Mouse (Mus musculus): ENCODE measurements around the gene 1600012H06Rik. TPM values are rescaled to one million over a fixed set of nuclear protein-coding genes. Genes with fewer than 3 reads are reported as not detected.
"Not testable (repeated sequence)": the region's sequence is repeated elsewhere in the genome, so short reads cannot be mapped to it uniquely, and the experiment has no call there.

Gene 1600012H06Rik
- polyA plus RNA-seq (2015; fragmentation: Nextera tagmentation; extraction: Ambion mirVana), result 28.0 and 28.9 TPM in 2 replicates

- WGBS, result under 1% methylated on average over 54 of the region's 54 CpGs
- Histone ChIP-seq H3K9me3 (ENCODE audit: control insufficient read depth, low read length) (no peaks in the 10 kb centered on the region), H3K9ac (ENCODE audit: low read depth, low read length) (peak within 1 kb of the TSS; percentile 87), H3K27me3 (replicated peaks; ENCODE audit: control insufficient read depth, insufficient read depth, low read length) (no peaks in the 10 kb centered on the region), H3K4me2 (ENCODE audit: low read length) (peak within 1 kb of the TSS; percentile 80), H3K4me1 (ENCODE audit: control insufficient read depth, insufficient read depth, low read depth, low read length) (peaks cover 16% of the 10 kb centered on the region), H3K27ac (ENCODE audit: low read depth, low read length) (peak within 1 kb of the TSS; percentile 86), H3K4me3 (ENCODE audit: low read length) (peak within 1 kb of the TSS; percentile 81), H3K36me3 (ENCODE audit: control insufficient read depth, insufficient read depth, low read length) (peaks cover 5% of the 10 kb centered on the region)
- peak; percentile 99 for ATAC-seq
These were observed at the start of gene 1600012H06Rik, which contains the start of gene Wdr27 for GRCm38 (mm10) chr17:14943009-14943728. TSS of gene 1600012H06Rik (plus strand) at chr17:14943184. TSS of gene Wdr27 (minus strand) at chr17:14943158.

GRCm38 (mm10) chr17:14895058-14895457 is 47.9 kb upstream of the 1600012H06Rik start:
- not testable (repeated sequence) for H3K9ac ChIP-seq (ENCODE audit: low read depth, low read length); H3K36me3 ChIP-seq (ENCODE audit: control insufficient read depth, insufficient read depth, low read length); H3K4me3 ChIP-seq (ENCODE audit: low read length); H3K9me3 ChIP-seq (ENCODE audit: control insufficient read depth, low read length); H3K4me2 ChIP-seq (ENCODE audit: low read length); H3K4me1 ChIP-seq (ENCODE audit: control insufficient read depth, insufficient read depth, low read depth, low read length); ATAC-seq; H3K27me3 ChIP-seq (replicated peaks; ENCODE audit: control insufficient read depth, insufficient read depth, low read length); H3K27ac ChIP-seq (ENCODE audit: low read depth, low read length)

- H3K36me3 ChIP-seq (ENCODE audit: control insufficient read depth, insufficient read depth, low read length), result no peaks in the 10 kb centered on the region
- ATAC-seq, result no peak
- WGBS, result 96% methylated on average over 1 of the region's 1 CpGs
- no peaks in the 10 kb centered on the region for H3K4me1 ChIP-seq (ENCODE audit: control insufficient read depth, insufficient read depth, low read depth, low read length)
- H3K27ac ChIP-seq (ENCODE audit: low read depth, low read length), result no peak overlapping the region
- H3K9me3 ChIP-seq (ENCODE audit: control insufficient read depth, low read length), result no peaks in the 10 kb centered on the region
- no peak overlapping the region for H3K4me2 ChIP-seq (ENCODE audit: low read length)
- no peak overlapping the region for H3K9ac ChIP-seq (ENCODE audit: low read depth, low read length)
- no peak overlapping the region for H3K4me3 ChIP-seq (ENCODE audit: low read length)
- H3K27me3 ChIP-seq (replicated peaks; ENCODE audit: control insufficient read depth, insufficient read depth, low read length), result no peaks in the 10 kb centered on the region
These were observed 44.0 kb upstream of the 1600012H06Rik start for GRCm38 (mm10) chr17:14898972-14899371.

- H3K9ac ChIP-seq (ENCODE audit: low read depth, low read length), result no peak overlapping the region
- H3K4me1 ChIP-seq (ENCODE audit: control insufficient read depth, insufficient read depth, low read depth, low read length), result no peaks in the 10 kb centered on the region
These were observed 39.8 kb upstream of the 1600012H06Rik start for GRCm38 (mm10) chr17:14903212-14903611.

GRCm38 (mm10) chr17:14904206-14904605 is 38.8 kb upstream of the 1600012H06Rik start:
- no peak overlapping the region for H3K4me3 ChIP-seq (ENCODE audit: low read length)
- WGBS, result 90% methylated on average over 6 of the region's 6 CpGs
- H3K4me2 ChIP-seq (ENCODE audit: low read length), result no peak overlapping the region
- H3K4me1 ChIP-seq (ENCODE audit: control insufficient read depth, insufficient read depth, low read depth, low read length), result no peaks in the 10 kb centered on the region
- no peak overlapping the region for H3K27ac ChIP-seq (ENCODE audit: low read depth, low read length)
- no peaks in the 10 kb centered on the region for H3K27me3 ChIP-seq (replicated peaks; ENCODE audit: control insufficient read depth, insufficient read depth, low read length)
- H3K36me3 ChIP-seq (ENCODE audit: control insufficient read depth, insufficient read depth, low read length), result no peaks in the 10 kb centered on the region
- no peaks in the 10 kb centered on the region for H3K9me3 ChIP-seq (ENCODE audit: control insufficient read depth, low read length)
- ATAC-seq, result no peak
- no peak overlapping the region for H3K9ac ChIP-seq (ENCODE audit: low read depth, low read length)

More at GRCm38 (mm10) chr17:14903212-14903611, 39.8 kb upstream of the 1600012H06Rik start:
- no peaks in the 10 kb centered on the region for H3K36me3 ChIP-seq (ENCODE audit: control insufficient read depth, insufficient read depth, low read length)
- no peak overlapping the region for H3K4me3 ChIP-seq (ENCODE audit: low read length)
- H3K27me3 ChIP-seq (replicated peaks; ENCODE audit: control insufficient read depth, insufficient read depth, low read length), result no peaks in the 10 kb centered on the region
- no peaks in the 10 kb centered on the region for H3K9me3 ChIP-seq (ENCODE audit: control insufficient read depth, low read length)
- no peak overlapping the region for H3K27ac ChIP-seq (ENCODE audit: low read depth, low read length)
- no peak for ATAC-seq
- 92% methylated on average over 3 of the region's 3 CpGs for WGBS
- no peak overlapping the region for H3K4me2 ChIP-seq (ENCODE audit: low read length)

GRCm38 (mm10) chr17:14904637-14905265 is 38.2 kb upstream of the 1600012H06Rik start:
- 52% methylated on average over 7 of the region's 7 CpGs for WGBS
- Histone ChIP-seq H3K27ac (ENCODE audit: low read depth, low read length) (no peak overlapping the region), H3K27me3 (replicated peaks; ENCODE audit: control insufficient read depth, insufficient read depth, low read length) (no peaks in the 10 kb centered on the region), H3K9ac (ENCODE audit: low read depth, low read length) (peak overlapping the region; percentile 47; the same call in 1 of the 2 replicates), H3K36me3 (ENCODE audit: control insufficient read depth, insufficient read depth, low read length) (no peaks in the 10 kb centered on the region), H3K4me1 (ENCODE audit: control insufficient read depth, insufficient read depth, low read depth, low read length) (no peaks in the 10 kb centered on the region), H3K4me2 (ENCODE audit: low read length) (no peak overlapping the region), H3K9me3 (ENCODE audit: control insufficient read depth, low read length) (no peaks in the 10 kb centered on the region), H3K4me3 (ENCODE audit: low read length) (no peak overlapping the region)
- peak; percentile 83 for ATAC-seq

GRCm38 (mm10) chr17:14906611-14907010 is 36.4 kb upstream of the 1600012H06Rik start:
- Histone ChIP-seq H3K9ac (ENCODE audit: low read depth, low read length) (no peak overlapping the region), H3K36me3 (ENCODE audit: control insufficient read depth, insufficient read depth, low read length) (no peaks in the 10 kb centered on the region), H3K4me3 (ENCODE audit: low read length) (no peak overlapping the region), H3K27me3 (replicated peaks; ENCODE audit: control insufficient read depth, insufficient read depth, low read length) (no peaks in the 10 kb centered on the region), H3K27ac (ENCODE audit: low read depth, low read length) (no peak overlapping the region), H3K4me2 (ENCODE audit: low read length) (no peak overlapping the region), H3K4me1 (ENCODE audit: control insufficient read depth, insufficient read depth, low read depth, low read length) (no peaks in the 10 kb centered on the region), H3K9me3 (ENCODE audit: control insufficient read depth, low read length) (no peaks in the 10 kb centered on the region)
- 52% methylated on average over 1 of the region's 1 CpGs for WGBS
- ATAC-seq, result no peak

GRCm38 (mm10) chr17:14907136-14907535 is 35.8 kb upstream of the 1600012H06Rik start:
- 81% methylated on average over 12 of the region's 12 CpGs for WGBS
- H3K9ac ChIP-seq (ENCODE audit: low read depth, low read length), result no peak overlapping the region
- no peaks in the 10 kb centered on the region for H3K9me3 ChIP-seq (ENCODE audit: control insufficient read depth, low read length)
- no peaks in the 10 kb centered on the region for H3K4me1 ChIP-seq (ENCODE audit: control insufficient read depth, insufficient read depth, low read depth, low read length)
- H3K4me2 ChIP-seq (ENCODE audit: low read length), result no peak overlapping the region
- no peaks in the 10 kb centered on the region for H3K27me3 ChIP-seq (replicated peaks; ENCODE audit: control insufficient read depth, insufficient read depth, low read length)
- no peak for ATAC-seq
- no peaks in the 10 kb centered on the region for H3K36me3 ChIP-seq (ENCODE audit: control insufficient read depth, insufficient read depth, low read length)
- H3K4me3 ChIP-seq (ENCODE audit: low read length), result no peak overlapping the region
- H3K27ac ChIP-seq (ENCODE audit: low read depth, low read length), result no peak overlapping the region

- Histone ChIP-seq H3K27me3 (replicated peaks; ENCODE audit: control insufficient read depth, insufficient read depth, low read length) (no peaks in the 10 kb centered on the region), H3K4me1 (ENCODE audit: control insufficient read depth, insufficient read depth, low read depth, low read length) (no peaks in the 10 kb centered on the region), H3K27ac (ENCODE audit: low read depth, low read length) (no peak overlapping the region), H3K4me2 (ENCODE audit: low read length) (no peak overlapping the region), H3K9ac (ENCODE audit: low read depth, low read length) (no peak overlapping the region), H3K4me3 (ENCODE audit: low read length) (no peak overlapping the region), H3K9me3 (ENCODE audit: control insufficient read depth, low read length) (no peaks in the 10 kb centered on the region), H3K36me3 (ENCODE audit: control insufficient read depth, insufficient read depth, low read length) (no peaks in the 10 kb centered on the region)
- no peak for ATAC-seq
- 84% methylated on average over 5 of the region's 5 CpGs for WGBS
These were observed 33.7 kb upstream of the 1600012H06Rik start for GRCm38 (mm10) chr17:14909331-14909730.

Data from hindbrain, embryonic 16.5 days (tissue).